Mouse (Mus musculus): Measurements from ENCODE around the gene Thoc3.
A peak's percentile ranks its signal among the peaks of the same experiment; 100 is the strongest.
"Not testable (repeated sequence)": the region's sequence is repeated elsewhere in the genome, so short reads cannot be mapped to it uniquely, and the experiment has no call there.

Gene Thoc3

DNA sequence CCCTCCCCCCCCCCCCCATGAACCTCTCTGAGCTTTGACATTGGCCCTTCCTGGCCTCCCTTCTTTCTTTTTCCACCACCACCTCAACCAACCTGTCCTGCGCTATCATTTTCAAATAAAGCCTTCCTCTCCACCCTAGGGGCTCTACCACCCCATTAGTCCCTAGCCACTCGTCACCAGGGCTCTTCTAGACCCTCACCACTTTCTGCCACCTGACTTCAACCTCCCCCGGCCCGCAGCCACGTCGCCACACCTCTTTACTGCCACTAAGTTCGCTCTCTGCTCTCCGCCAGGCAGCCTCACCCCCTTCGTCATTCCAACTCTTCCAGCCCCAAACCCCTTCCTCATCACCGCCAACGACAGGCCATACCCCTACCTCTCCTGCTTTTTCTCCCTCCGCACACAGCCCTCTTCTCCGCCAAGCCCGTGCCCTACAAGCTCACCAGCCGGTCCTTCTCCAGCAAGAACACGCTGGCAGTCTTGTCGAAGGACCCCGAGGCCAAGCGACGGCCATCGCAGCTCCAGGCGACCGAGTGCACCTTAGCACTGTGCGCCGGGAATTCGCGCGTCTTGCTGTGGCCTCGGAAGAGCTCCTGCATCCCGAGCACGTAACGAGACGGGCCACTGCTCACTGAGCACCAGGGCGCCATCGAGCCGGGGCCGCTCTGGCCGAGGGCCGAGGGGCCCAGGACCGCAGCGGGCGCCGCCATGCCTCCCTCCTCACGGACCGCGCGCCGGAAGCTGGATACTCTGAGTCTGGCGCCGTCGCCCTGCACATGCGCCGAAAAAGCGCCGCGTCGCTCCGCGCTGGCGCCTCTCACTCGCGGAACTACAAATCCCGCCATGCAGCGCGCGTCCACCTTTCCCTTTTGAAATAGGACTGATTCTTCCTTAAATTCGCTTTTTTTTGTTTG is at the start of gene Thoc3:
TSS of gene Thoc3 (minus strand) at position 752 of the 914 bp plus-strand sequence.
- peak; percentile 85 for DNase-seq (ENCODE audit: extremely low read depth, low read depth)

DNA sequence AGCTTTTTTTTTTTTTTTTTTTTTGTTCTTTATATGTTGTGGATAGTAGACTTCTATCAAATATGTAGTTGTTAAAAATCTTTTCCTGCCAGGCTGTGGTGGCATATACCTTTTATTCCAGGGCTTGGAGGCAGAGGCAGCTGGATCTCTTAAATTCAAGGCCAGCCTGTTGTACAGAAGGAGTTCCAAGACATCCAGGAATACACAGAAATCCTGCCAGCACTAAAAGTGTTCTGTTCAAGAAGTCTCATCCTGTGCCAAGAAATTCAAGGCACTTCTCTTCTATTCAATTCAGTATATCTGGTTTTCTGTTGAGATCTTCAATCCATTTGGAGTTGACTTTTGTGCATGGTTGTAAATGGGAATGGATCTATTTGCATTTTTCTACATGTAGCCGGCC is 37.3 kb upstream of the Thoc3 start:
- no peak for DNase-seq (ENCODE audit: extremely low read depth, low read depth)

- DNase-seq (ENCODE audit: extremely low read depth, low read depth), result peak; percentile 41
Measured at GRCm38 (mm10) chr13:54504611-54505260, 36.1 kb upstream of the Thoc3 start.

GRCm38 (mm10) chr13:54503604-54504521 is 35.2 kb upstream of the Thoc3 start, which contains the start of gene Simc1:
Gene Simc1, plus strand, starts transcription at chr13:54503779.
- peak; percentile 47 for DNase-seq (ENCODE audit: extremely low read depth, low read depth)

DNA sequence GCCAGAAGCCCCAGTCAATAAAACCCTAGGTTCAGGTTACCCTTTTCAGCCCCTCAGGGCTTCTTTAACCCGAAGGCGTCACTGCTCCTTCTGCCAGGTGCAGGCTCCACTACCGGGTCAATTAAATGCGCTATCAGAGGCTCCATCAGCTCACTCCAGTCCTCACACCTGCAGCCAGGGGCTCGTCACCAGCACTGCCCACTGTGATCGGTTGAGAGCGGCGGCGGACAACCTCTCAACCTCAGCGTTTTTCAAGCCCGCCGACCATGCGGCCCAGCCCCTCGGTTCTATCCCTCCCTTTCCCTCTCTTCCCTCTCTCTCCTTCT is 34.6 kb upstream of the Thoc3 start:
- peak; percentile 12 for DNase-seq (ENCODE audit: extremely low read depth, low read depth)

DNA sequence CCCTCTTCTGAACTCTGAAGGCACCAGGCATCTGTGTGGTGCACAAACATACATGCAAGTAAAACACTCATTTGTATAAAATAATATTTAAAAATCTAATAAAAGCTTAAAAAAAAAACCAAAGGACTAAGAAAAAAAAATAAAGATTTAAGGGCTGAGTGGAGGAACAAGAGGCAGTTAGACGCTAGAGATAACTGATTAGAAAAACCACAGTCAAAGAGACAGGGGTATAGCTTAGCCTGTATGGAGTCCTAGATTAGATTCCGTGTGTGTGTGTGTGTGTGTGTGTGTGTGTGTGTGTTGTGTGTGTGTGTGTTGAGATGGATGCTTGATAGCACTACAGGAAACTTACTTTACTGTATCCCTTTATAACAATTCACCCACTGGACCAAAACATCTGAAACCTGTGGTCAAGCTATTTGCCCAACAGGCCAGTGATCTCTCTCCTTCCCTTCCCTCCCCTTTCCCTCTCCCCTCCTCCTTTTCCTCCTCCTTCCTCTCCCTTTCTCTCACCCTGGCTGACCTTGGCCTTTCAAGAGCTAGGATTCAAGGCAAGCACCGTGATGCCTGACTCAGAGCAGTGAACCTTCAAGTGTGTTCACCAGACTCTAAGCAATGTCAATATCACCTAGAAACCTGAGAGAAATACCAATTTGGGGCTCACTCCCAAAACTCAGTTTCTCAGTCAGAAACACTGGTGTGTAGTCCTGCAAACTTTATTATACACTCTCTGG is 33.5 kb upstream of the Thoc3 start:
- DNase-seq (ENCODE audit: extremely low read depth, low read depth), result peak; percentile 26

DNA sequence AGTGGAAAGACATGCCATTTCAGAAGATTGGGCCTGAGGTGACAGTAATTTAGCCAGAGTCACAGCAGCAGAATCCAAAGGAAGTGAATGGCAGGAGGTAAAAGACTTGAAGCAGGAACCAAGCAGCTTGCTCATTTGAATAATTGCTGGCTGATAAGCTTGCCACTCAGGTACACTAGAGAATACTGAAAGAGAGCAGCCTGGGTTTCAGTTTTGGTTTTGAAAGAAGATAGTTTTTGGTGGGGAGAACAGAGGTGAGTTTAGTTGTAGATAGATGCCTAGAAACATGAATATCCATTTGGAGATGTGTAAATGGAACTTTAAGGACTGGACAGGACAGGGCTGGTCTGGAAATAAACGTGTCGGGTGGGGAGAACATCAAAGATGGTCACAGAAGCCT is 32.7 kb upstream of the Thoc3 start:
- no peak for DNase-seq (ENCODE audit: extremely low read depth, low read depth)

GRCm38 (mm10) chr13:54499551-54499950 is 30.9 kb upstream of the Thoc3 start:
- DNase-seq (ENCODE audit: extremely low read depth, low read depth), result not testable (repeated sequence)

DNA sequence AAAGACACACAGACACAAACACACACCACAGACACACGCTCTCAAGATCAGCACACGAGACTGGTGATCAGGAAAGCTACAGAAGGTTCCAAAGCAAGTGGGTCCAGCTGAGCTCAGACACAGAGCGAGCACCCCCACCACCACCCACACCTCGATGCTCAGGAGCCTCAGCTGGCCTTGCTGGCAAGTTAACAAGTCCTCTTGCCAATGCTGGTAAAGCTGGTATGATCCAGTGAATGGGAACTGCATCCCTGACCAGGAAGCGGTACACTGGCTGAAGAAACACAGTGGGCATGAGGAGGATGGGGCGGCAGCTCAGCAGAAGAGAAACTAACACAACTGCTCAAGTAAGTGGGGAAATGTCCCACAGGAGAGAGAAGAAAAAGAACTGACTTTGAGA is 22.7 kb upstream of the Thoc3 start:
- no peak for DNase-seq (ENCODE audit: extremely low read depth, low read depth)

GRCm38 (mm10) chr13:54490411-54490810 is 21.8 kb upstream of the Thoc3 start:
- no peak for DNase-seq (ENCODE audit: extremely low read depth, low read depth)

GRCm38 (mm10) chr13:54481498-54481897 is 12.8 kb upstream of the Thoc3 start:
- no peak for DNase-seq (ENCODE audit: extremely low read depth, low read depth)

DNA sequence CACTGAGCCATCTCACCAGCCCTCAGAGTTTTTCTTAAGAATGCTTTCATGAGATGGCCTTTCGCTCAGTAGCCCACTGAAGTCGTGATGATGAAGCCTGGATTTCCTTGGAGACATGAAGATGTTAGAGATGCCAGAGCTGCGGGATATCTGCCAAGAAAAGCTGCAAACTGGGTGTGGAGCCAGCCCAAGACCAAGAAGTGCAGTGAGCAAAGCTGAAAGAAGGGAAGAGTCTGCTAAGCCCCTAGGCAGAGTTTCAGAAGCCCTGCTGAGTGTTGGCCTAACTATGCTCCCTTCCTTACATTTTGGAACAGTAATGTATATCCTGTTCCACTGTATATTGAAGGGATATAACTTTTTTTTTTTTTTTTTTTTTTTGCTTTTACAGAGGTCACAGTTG is 10.6 kb upstream of the Thoc3 start:
- no peak for DNase-seq (ENCODE audit: extremely low read depth, low read depth)

GRCm38 (mm10) chr13:54475702-54476101 is 7.1 kb upstream of the Thoc3 start:
- peak; percentile 94 for DNase-seq (ENCODE audit: extremely low read depth, low read depth)

DNA sequence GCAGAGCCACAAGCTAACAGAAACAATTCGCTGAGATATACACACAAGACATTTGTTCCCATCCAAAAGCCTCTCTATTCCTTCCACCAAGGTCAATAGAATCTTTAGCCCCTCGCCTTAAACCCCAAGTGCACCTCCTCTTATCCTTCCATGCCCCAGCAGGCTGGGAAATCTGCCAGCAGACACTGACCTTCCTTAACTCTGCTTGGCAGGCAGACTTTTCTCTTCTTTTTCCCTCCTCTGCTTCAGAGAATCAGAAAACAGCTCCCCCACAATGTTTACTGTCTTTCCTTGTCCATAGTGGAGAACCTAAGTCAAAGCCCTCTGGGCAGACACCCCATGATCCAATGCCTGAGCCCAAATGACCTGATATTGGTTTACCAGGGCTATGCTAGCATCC is 6.3 kb upstream of the Thoc3 start:
- DNase-seq (ENCODE audit: extremely low read depth, low read depth), result no peak

- no peak for DNase-seq (ENCODE audit: extremely low read depth, low read depth)
Measured at GRCm38 (mm10) chr13:54471967-54472366, 3.3 kb upstream of the Thoc3 start.

DNA sequence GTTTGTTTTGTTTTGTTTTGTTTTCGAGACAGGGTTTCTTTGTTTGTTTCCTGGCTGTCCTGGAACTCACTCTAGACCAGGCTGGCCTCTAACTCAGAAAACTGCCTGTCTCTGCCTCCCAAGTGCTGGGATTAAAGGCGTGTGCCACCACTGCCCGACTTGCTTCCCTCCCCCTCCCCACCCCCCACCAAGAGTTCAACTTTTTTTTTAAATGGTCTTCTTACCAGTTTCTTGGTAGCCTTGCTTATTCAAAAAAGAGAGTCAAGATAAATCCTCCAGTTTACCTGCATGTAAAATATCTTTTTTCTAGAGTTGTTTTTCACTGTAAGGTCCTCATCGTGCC is 334 bp upstream of the Thoc3 start:
- DNase-seq (ENCODE audit: extremely low read depth, low read depth), result peak; percentile 58

- DNase-seq (ENCODE audit: extremely low read depth, low read depth), result no peak
Measured at GRCm38 (mm10) chr13:54459282-54459681, 9.4 kb downstream of the Thoc3 start.

- DNase-seq (ENCODE audit: extremely low read depth, low read depth), result no peak
Measured at GRCm38 (mm10) chr13:54457062-54457461, 11.6 kb downstream of the Thoc3 start.

- DNase-seq (ENCODE audit: extremely low read depth, low read depth), result no peak
Measured at GRCm38 (mm10) chr13:54447496-54448224, 21.0 kb downstream of the Thoc3 start.
